Mouse (Mus musculus) monocyte, adult 5-6 weeks (primary cell): Measurements from ENCODE around the gene Cd163. TPM values are rescaled to one million over a fixed set of nuclear protein-coding genes. Genes with fewer than 3 reads are reported as not detected.

Source experiments
- ATAC-seq: fragments of 153-309, 156-312 bp; replicated peaks from 2 replicates; pipeline ENCODE4 v1.8.0; 2017; ENCODE audit warnings: mild to moderate bottlenecking; ENCODE audit not compliant: low TSS enrichment, insufficient number of reproducible peaks, severe bottlenecking, poor library complexity, low FRiP score
- total RNA-seq: library from RNA; stranded (forward); fragments of 200-1000, 200-491, 200-594 nt; gene quantifications from 3 replicates; pipeline ENCODE4 v1.2.3, GENCODE M21; 2017

Cd163 gene
- total RNA-seq, 1 experiment from 2014 or later = 2.9 TPM

- no peak for ATAC-seq
Measured at GRCm38 (mm10) chr6:124353246-124353645, 48.8 kb downstream of the Cd163 start.

- ATAC-seq = no peak
Measured at GRCm38 (mm10) chr6:124358953-124359352, 54.5 kb downstream of the Cd163 start.

- no peak for ATAC-seq
Measured at GRCm38 (mm10) chr6:124360549-124360948, 56.1 kb downstream of the Cd163 start.

GRCm38 (mm10) chr6:124364328-124364727 lies 59.9 kb downstream of the Cd163 start:
- ATAC-seq = no peak

GRCm38 (mm10) chr6:124373584-124374206 lies 69.2 kb downstream of the Cd163 start:
- ATAC-seq = 0 out of 2 replicates have a peak, but pooled peaks have one; percentile 27

GRCm38 (mm10) chr6:124374683-124375082 lies 70.2 kb downstream of the Cd163 start:
- no peak for ATAC-seq

GRCm38 (mm10) chr6:124375435-124375884 lies 71.0 kb downstream of the Cd163 start:
- peak; percentile 90 for ATAC-seq

- no peak for ATAC-seq
Measured at GRCm38 (mm10) chr6:124376311-124376710, 71.9 kb downstream of the Cd163 start.

GRCm38 (mm10) chr6:124377494-124378255 lies 73.2 kb downstream of the Cd163 start:
- ATAC-seq = no peak

GRCm38 (mm10) chr6:124379331-124379730 lies 74.9 kb downstream of the Cd163 start:
- no peak for ATAC-seq

Other genes with a start within 250 kb of the Cd163 start
- 0.75 TPM in 1 of 3 replicates, not detected in the others for gene Vmn2r27, start 72.8 kb upstream of the Cd163 start, total RNA-seq
- 17.3 to 24.2 TPM (median 20.2 TPM) in 3 replicates for gene Pex5, start 110.4 kb downstream of the Cd163 start, total RNA-seq
- gene Clstn3, start 160.1 kb downstream of the Cd163 start, total RNA-seq = not detected in 3 replicates
- 0.19 to 0.21 TPM (median 0.19 TPM) in 3 replicates for gene C1rl, start 188.5 kb downstream of the Cd163 start, total RNA-seq
- gene C1ra, start 207.7 kb downstream of the Cd163 start, total RNA-seq = 1.4 TPM in 1 of 3 replicates, not detected in the others
- not detected in 3 replicates for gene C1s1, start 237.7 kb downstream of the Cd163 start, total RNA-seq